ENCODE assay signal across 8 mouse cellular contexts in genomic region chr4:43498983-43499382, GRCm38 (mm10). TPM values are rescaled to one million over a fixed set of nuclear protein-coding genes. Genes with fewer than 3 reads are reported as not detected.
A peak's percentile ranks its signal among the peaks of the same experiment; 100 is the strongest.
DNase-seq lines count a peak whose midpoint lies in the region; ATAC-seq lines count a peak whose summit lies in the region.

No protein-coding gene starts in this region.

- H3K9ac ChIP-seq in neural tube, embryonic 11.5 days (ENCODE audit: low read length) = peak overlapping the region; percentile 71
- peak overlapping the region; percentile 65 for H3K9ac ChIP-seq in hindbrain, embryonic 16.5 days (ENCODE audit: low read depth, low read length)

- peaks cover 15% of the 10 kb centered on the region for H3K4me1 ChIP-seq in neural tube, embryonic 11.5 days (ENCODE audit: control insufficient read depth, insufficient read depth, low read length)
- peaks cover 14% of the 10 kb centered on the region for H3K4me1 ChIP-seq in hindbrain, embryonic 16.5 days (ENCODE audit: control insufficient read depth, insufficient read depth, low read depth, low read length)

- peak overlapping the region; percentile 78 for H3K4me2 ChIP-seq in neural tube, embryonic 11.5 days (ENCODE audit: low read depth)
- peak overlapping the region; percentile 88 for H3K4me2 ChIP-seq in hindbrain, embryonic 16.5 days (ENCODE audit: low read length)

- no peaks in the 10 kb centered on the region for H3K36me3 ChIP-seq in neural tube, embryonic 11.5 days (ENCODE audit: control insufficient read depth, insufficient read depth, low read length)
- no peaks in the 10 kb centered on the region for H3K36me3 ChIP-seq in hindbrain, embryonic 16.5 days (ENCODE audit: control insufficient read depth, insufficient read depth, low read length)
- no peaks in the 10 kb centered on the region for H3K36me3 ChIP-seq in macrophage (ENCODE audit: inconsistent target)

- ATAC-seq in neural tube, embryonic 11.5 days (ENCODE audit: insufficient read depth, low FRiP score, low TSS enrichment) = no peak
- no peak for ATAC-seq in hindbrain, embryonic 16.5 days
- no peak for ATAC-seq in frontal cortex, adult (ENCODE audit: low TSS enrichment)

- H3K27ac ChIP-seq in neural tube, embryonic 11.5 days (ENCODE audit: low read depth, low read length) = no peak overlapping the region
- H3K27ac ChIP-seq in hindbrain, embryonic 16.5 days (ENCODE audit: low read depth, low read length) = no peak overlapping the region
- H3K27ac ChIP-seq in macrophage = peak overlapping the region; percentile 52

- WGBS in neural tube, embryonic 11.5 days = 12% methylated on average over 8 of the region's 8 CpGs
- WGBS in hindbrain, embryonic 16.5 days = 15% methylated on average over 8 of the region's 8 CpGs
- 5% methylated on average over 8 of the region's 8 CpGs for WGBS in macrophage (ENCODE audit: missing documents)

- no peaks in the 10 kb centered on the region for H3K9me3 ChIP-seq in neural tube, embryonic 11.5 days (ENCODE audit: control insufficient read depth, low read length)
- no peaks in the 10 kb centered on the region for H3K9me3 ChIP-seq in hindbrain, embryonic 16.5 days (ENCODE audit: control insufficient read depth, low read length)

- H3K79me2 ChIP-seq in macrophage (ENCODE audit: inconsistent target) = no peaks in the 10 kb centered on the region

- peak; percentile 68 for DNase-seq in neural tube, embryonic 11.5 days (ENCODE audit: low spot score)
- DNase-seq in neural tube, embryonic 10.5 days (ENCODE audit: extremely low spot score, low spot score) = no peak
- DNase-seq in embryo, embryonic 11 days = peak; percentile 81
- peak; percentile 63 to 66 for DNase-seq in thymus, postnatal 36 days
- DNase-seq in frontal cortex, postnatal 25 days (ENCODE audit: low spot score in 2 of 2) = no peak

- H3K27me3 ChIP-seq in neural tube, embryonic 11.5 days (ENCODE audit: control insufficient read depth, insufficient read depth, low read length) = no peaks in the 10 kb centered on the region
- H3K27me3 ChIP-seq in hindbrain, embryonic 16.5 days (replicated peaks; ENCODE audit: control insufficient read depth, insufficient read depth, low read length) = no peaks in the 10 kb centered on the region

- peak overlapping the region; percentile 67 for H3K4me3 ChIP-seq in neural tube, embryonic 11.5 days (ENCODE audit: low read depth, low read length)
- H3K4me3 ChIP-seq in hindbrain, embryonic 16.5 days (ENCODE audit: low read length) = peak overlapping the region; percentile 56
- peak overlapping the region; percentile 49 for H3K4me3 ChIP-seq in macrophage (ENCODE audit: inconsistent target)

RNA-seq across cellular contexts. Expression of gene Arhgef39, which starts 0.5 kb away (rescaled TPM):
- polyA plus RNA-seq in neural tube, embryonic 11.5 days (2014; fragmentation: Nextera tagmentation; extraction: Ambion mirVana) = 36.7 and 39.3 TPM in 2 replicates
- polyA plus RNA-seq in hindbrain, embryonic 16.5 days (2015; fragmentation: Nextera tagmentation; extraction: Ambion mirVana) = 8.2 and 10.7 TPM in 2 replicates
- total RNA-seq in macrophage (2018; cell fraction: chromatin; rRNA removed) = 10 to 100 TPM in 8 of 26 experiments, 1 to 10 TPM in 17, under 1 TPM in 1; 0.74 to 16.2 (median 6.9) TPM
- 1 to 10 TPM in 22 of 26 experiments, under 1 TPM in 4; 0.24 to 3.3 (median 1.3) TPM for total RNA-seq in macrophage (2018; cell fraction: cytosol; rRNA removed)
- 10 to 100 TPM in 4 of 26 experiments, 1 to 10 TPM in 20, under 1 TPM in 1, not detected in 1; 0.58 to 20.9 (median 6.2) TPM for total RNA-seq in macrophage (2018; cell fraction: nucleus; rRNA removed)
- 0.69 to 2.4 TPM (median 1.2 TPM) in 3 replicates for polyA plus RNA-seq in macrophage (2018)

RNA-seq across cellular contexts. Expression of gene Ccdc107, which starts 6.3 kb away (rescaled TPM):
- 46.6 and 55.9 TPM in 2 replicates for polyA plus RNA-seq in neural tube, embryonic 11.5 days (2014; fragmentation: Nextera tagmentation; extraction: Ambion mirVana)
- 83.6 and 99.8 TPM in 2 replicates for polyA plus RNA-seq in hindbrain, embryonic 16.5 days (2015; fragmentation: Nextera tagmentation; extraction: Ambion mirVana)
- total RNA-seq in macrophage (2018; cell fraction: chromatin; rRNA removed) = 10 to 100 TPM in 21 of 26 experiments, 1 to 10 TPM in 5; 3.7 to 31.8 (median 17.7) TPM
- total RNA-seq in macrophage (2018; cell fraction: cytosol; rRNA removed) = 10 to 100 TPM; 15.7 to 30.8 (median 22.4) TPM
- total RNA-seq in macrophage (2018; cell fraction: nucleus; rRNA removed) = 10 to 100 TPM in 25 of 26 experiments, 1 to 10 TPM in 1; 7.9 to 38.1 (median 20.2) TPM
- polyA plus RNA-seq in macrophage (2018) = 24.0 to 38.6 TPM (median 24.2 TPM) in 3 replicates

RNA-seq across cellular contexts. Expression of gene Car9, which starts 7.8 kb away (rescaled TPM):
- polyA plus RNA-seq in neural tube, embryonic 11.5 days (2014; fragmentation: Nextera tagmentation; extraction: Ambion mirVana) = 0.23 and 0.44 TPM in 2 replicates
- polyA plus RNA-seq in hindbrain, embryonic 16.5 days (2015; fragmentation: Nextera tagmentation; extraction: Ambion mirVana) = 0.23 and 0.47 TPM in 2 replicates
- total RNA-seq in macrophage (2018; cell fraction: chromatin; rRNA removed) = 10 to 100 TPM in 8 of 26 experiments, 1 to 10 TPM in 17, under 1 TPM in 1; 0.49 to 20.4 (median 6.1) TPM
- 1 to 10 TPM; 2.9 to 7.9 (median 4.4) TPM for total RNA-seq in macrophage (2018; cell fraction: cytosol; rRNA removed)
- 10 to 100 TPM in 7 of 26 experiments, 1 to 10 TPM in 16, under 1 TPM in 3; 0.75 to 14.9 (median 5.7) TPM for total RNA-seq in macrophage (2018; cell fraction: nucleus; rRNA removed)
- 3.0 to 7.4 TPM (median 4.9 TPM) in 3 replicates for polyA plus RNA-seq in macrophage (2018)

RNA-seq across cellular contexts. Expression of gene Sit1, which starts 15.4 kb away (rescaled TPM):
- polyA plus RNA-seq in neural tube, embryonic 11.5 days (2014; fragmentation: Nextera tagmentation; extraction: Ambion mirVana) = not detected in 2 replicates
- not detected in 2 replicates for polyA plus RNA-seq in hindbrain, embryonic 16.5 days (2015; fragmentation: Nextera tagmentation; extraction: Ambion mirVana)
- not detected for total RNA-seq in macrophage (2018; cell fraction: chromatin; rRNA removed)
- total RNA-seq in macrophage (2018; cell fraction: cytosol; rRNA removed) = not detected
- total RNA-seq in macrophage (2018; cell fraction: nucleus; rRNA removed) = not detected
- not detected in 3 replicates for polyA plus RNA-seq in macrophage (2018)

RNA-seq across cellular contexts. Expression of gene Tpm2, which starts 24.6 kb away (rescaled TPM):
- 101 and 127 TPM in 2 replicates for polyA plus RNA-seq in neural tube, embryonic 11.5 days (2014; fragmentation: Nextera tagmentation; extraction: Ambion mirVana)
- 10.6 and 41.1 TPM in 2 replicates for polyA plus RNA-seq in hindbrain, embryonic 16.5 days (2015; fragmentation: Nextera tagmentation; extraction: Ambion mirVana)
- total RNA-seq in macrophage (2018; cell fraction: chromatin; rRNA removed) = 10 to 100 TPM in 1 of 26 experiments, 1 to 10 TPM in 2, under 1 TPM in 1, not detected in 22; 0.49 to 30.4 (median 2.4) TPM
- total RNA-seq in macrophage (2018; cell fraction: cytosol; rRNA removed) = under 1 TPM in 15 of 26 experiments, not detected in 11; 0.09 to 0.36 (median 0.17) TPM
- 1 to 10 TPM in 1 of 26 experiments, under 1 TPM in 2, not detected in 23; 0.29 to 3.5 (median 0.30) TPM for total RNA-seq in macrophage (2018; cell fraction: nucleus; rRNA removed)
- 0.17 to 0.46 TPM in 2 of 3 replicates, not detected in the other for polyA plus RNA-seq in macrophage (2018)

Comparison
In these comparisons a context has a peak if more than half of its experiments do, and no peak if none do; other contexts are left out.
1. DNase-seq: peak in neural tube, embryonic 11.5 days (single experiment), embryo, embryonic 11 days (single experiment) and thymus, postnatal 36 days (2 of 2); none in neural tube, embryonic 10.5 days (single experiment) and frontal cortex, postnatal 25 days (0 of 2).
2. Peak in every context shown above with its lines, with median percentiles within 50 percentile points of each other: H3K4me3 ChIP-seq.